Mouse (Mus musculus) testis, adult 2 months (tissue): ENCODE results near the gene Spaca1.

Source experiments
- CTCF ChIP-seq: fragments of 200-500 bp; IDR thresholded peaks from 2 replicates; pipeline ENCODE4 v1.5.1; 2012; ENCODE audit warnings: low read depth, mild to moderate bottlenecking, inconsistent platforms, low read length, moderate library complexity; ENCODE audit not compliant: control insufficient read depth, insufficient read depth, insufficient replicate concordance
- POLR2A ChIP-seq: fragments of 200-500 bp; IDR thresholded peaks from 2 replicates; pipeline ENCODE4 v1.6.1; 2012; ENCODE audit warnings: low read depth, mild to moderate bottlenecking, inconsistent platforms, low read length, moderate library complexity; ENCODE audit not compliant: control insufficient read depth

GRCm38 (mm10) chr4:34058320-34058719 lies 8.3 kb upstream of the Spaca1 start:
- no peak for TF ChIP-seq POLR2A
- no peak for TF ChIP-seq CTCF
